Mouse (Mus musculus) left cerebral cortex, adult 9 months (tissue): ENCODE measurements at regions not wholly inside any gene's neighbourhood (a gene's known extent, or its start where the extent isn't known, plus 50 kb on each side); places are given as distances from the start of the nearest gene placed in this dataset.

ENCODE experiments used
- DNase-seq, 2 experiments: peaks; one replicate each; pipeline ENCODE4 v3.0.0; 2022; ENCODE audit warnings: low spot score in 2 of 2

DNA sequence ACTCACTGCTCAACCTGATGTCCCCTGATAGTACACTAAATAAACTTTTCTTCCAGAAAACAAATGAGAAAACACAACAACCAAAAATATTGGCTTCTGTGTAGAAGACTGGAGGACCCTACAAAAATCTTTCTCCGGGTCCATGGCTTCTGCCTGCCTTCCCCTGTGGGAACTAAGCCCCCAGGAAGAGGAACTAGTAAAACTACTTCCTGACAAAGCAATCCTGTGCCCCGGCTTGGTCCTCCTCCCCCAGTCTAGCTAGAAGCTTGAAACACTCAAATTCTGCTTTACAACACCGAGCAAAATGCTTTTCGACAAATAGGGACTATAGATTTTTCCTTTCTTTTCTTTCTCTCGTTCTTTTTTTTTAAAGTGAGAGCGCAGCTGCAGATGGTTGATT is 51.3 kb upstream of the Mki67 start:
- DNase-seq, result no peak

DNA sequence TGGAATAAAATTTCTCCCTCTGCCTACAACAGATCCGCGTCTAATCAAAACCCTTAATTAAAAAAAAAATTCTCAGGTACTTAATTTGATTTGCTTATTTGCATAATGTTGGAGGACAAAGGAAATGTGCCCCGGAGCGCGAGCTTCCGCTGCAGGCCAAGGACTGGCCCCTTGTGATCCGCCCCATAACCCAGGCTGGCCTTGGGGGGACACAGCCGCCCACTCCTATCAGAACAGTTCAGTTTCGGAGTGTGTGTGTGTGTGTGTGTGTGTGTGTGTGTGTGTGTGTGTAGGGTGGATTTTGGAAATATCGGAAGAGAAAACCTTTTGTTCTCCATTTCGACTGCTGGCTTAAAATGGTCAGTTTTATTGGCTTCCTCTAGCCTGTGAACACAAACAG is 51.9 kb upstream of the Mki67 start:
- no peak for DNase-seq

GRCm38 (mm10) chr7:135768592-135768991 is 52.4 kb upstream of the Mki67 start:
- peak; percentile 3 to 86 for DNase-seq

DNA sequence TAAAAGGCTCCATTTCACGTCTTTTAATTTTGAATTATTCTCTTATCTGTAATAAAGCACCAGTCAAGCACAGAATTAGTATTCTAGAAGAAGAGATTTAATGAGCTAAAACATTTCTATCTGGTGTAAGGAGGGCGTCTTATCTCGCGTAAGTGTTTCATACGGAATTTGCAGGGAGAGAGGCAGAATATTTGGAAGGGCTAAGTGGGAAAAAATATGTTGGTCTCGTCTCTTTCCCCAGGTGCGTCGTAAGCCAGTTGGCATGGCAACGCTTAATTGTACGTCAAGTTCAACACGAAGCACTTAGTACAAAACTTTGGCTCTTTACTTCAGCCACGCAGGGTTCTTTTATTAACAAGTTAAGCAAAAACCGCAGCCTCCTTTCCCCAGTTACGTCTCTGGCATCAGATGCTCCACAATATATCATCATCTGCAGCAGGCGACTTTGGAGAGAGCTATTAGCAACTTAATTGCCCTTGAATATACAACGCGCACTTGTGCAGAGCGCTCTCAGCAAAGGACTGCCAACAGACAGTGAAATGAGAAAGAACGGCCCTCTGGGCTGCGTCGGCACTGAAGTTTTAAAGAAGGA is 53.0 kb upstream of the Mki67 start:
- DNase-seq, result no peak

- DNase-seq, result no peak
Observed at GRCm38 (mm10) chr7:135770051-135770450, 53.9 kb upstream of the Mki67 start.

GRCm38 (mm10) chr7:135775832-135776433 is 59.8 kb upstream of the Mki67 start:
- no peak for DNase-seq

DNA sequence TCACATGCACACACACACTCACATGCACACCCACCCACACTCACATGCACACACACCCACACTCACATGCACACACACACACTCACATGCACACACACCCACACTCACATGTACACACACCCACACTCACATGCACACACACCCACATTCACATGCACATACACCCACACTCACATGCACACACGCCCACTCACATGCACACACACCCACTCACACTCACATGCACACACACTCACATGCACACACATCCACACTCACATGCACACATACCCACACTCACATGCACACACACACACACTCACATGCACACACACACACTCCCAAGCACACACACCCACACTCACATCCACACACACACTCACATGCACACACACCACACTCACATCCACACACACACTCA is 74.0 kb upstream of the Mki67 start:
- no peak for DNase-seq

GRCm38 (mm10) chr7:135790978-135791377 is 74.8 kb upstream of the Mki67 start:
- DNase-seq, result peak in 1 of 2 experiments; percentile 75

DNA sequence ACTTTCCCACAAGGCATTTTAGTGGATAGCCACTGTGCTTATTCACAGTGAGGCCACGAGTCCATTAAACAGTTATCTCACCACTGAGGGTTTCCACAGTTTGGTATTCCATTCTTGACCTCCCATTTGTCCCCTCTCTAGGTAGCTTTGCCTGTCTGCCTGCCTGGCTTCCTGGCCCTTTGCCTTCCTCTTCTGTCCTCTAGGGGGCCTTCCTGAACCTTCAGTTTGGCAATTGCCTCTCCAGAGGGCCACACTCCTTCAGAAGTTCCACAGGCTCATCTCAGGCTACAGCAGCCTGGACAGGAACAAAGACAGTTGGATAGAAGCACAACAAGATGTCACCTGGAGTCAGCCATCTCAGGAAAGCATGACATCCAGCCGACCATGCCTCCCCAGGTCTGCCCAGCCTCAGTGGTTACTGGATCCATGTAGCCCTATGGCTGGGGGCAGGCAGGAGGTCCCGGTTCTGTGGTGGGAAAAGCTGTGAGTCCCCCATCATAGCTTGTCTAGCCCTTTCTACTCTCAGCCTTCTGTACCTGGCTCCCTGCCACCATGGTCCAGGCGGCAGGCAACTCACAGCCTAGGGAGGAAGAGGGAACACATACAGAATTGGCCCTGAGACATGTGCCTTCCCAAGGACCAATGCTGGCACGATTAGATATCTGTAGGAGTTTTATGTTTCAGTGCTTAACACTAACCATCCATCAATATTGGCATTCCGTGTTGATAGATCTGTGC is 76.0 kb upstream of the Mki67 start:
- no peak for DNase-seq

GRCm38 (mm10) chr7:135792918-135793317 is 76.8 kb upstream of the Mki67 start:
- DNase-seq, result peak in 1 of 2 experiments; percentile 22

DNA sequence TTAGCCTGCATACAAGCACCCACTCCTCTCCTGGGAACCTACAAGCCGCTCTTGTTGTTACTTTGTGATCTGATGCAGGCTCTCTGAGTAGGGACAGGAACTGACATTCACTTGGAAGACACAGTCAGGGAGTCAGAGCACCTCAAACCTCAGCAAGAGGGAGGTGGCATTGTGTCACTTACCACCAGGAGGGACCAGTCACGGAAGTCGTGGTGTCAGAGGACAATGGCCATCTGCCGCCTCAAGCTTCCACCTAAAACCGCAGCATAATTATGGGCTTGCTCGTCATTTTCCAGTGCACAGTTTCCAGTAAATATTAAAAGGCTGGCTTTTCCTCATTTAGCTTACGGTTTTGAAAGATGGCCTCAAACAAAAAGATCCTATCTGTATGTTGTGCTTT is 78.1 kb upstream of the Mki67 start:
- DNase-seq, result no peak

- no peak for DNase-seq
Observed at GRCm38 (mm10) chr7:135794679-135795078, 78.5 kb upstream of the Mki67 start.

DNA sequence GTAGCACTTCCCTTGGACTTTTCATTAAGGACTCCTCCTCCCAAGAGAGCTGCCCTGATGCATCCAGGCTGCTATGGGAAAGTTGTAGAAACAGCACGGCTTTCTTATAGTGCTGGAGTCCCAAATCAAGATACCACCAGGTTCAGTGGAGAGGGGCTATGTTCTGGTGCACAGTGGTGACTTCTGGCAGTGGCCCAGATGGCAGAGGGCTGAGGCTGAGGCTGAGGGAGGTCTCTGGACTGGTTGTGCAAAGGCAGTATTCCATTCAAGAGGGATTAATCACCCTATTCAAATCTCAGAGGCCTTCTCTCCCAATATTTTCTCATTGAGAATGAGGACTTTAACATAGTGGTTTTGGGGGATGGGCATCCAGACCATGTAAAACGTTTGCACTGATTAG is 82.3 kb upstream of the Mki67 start:
- no peak for DNase-seq

GRCm38 (mm10) chr7:135802598-135803121 is 86.5 kb upstream of the Mki67 start:
- DNase-seq, result peak in 1 of 2 experiments; percentile 8

DNA sequence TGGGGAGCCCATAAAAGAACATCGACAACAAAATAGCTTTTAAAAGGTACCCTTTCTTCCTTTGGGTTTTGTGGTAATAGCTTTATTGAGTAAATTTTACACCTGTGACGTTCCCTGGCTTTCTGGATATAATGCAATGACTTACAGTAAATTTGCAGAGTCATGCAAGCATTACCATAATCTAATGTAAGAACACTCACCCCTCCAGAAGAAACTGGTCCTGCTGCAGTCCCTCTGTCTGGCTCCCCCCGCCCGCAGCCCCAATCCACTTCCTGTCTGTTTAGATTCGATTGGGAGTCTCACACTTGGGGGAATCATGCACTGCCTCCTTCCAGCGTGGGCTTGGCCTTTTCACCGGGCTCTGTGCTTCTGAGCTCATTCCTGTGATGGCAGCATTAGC is 88.6 kb upstream of the Mki67 start:
- no peak for DNase-seq

GRCm38 (mm10) chr7:135806139-135806538 is 90.0 kb upstream of the Mki67 start:
- no peak for DNase-seq

DNA sequence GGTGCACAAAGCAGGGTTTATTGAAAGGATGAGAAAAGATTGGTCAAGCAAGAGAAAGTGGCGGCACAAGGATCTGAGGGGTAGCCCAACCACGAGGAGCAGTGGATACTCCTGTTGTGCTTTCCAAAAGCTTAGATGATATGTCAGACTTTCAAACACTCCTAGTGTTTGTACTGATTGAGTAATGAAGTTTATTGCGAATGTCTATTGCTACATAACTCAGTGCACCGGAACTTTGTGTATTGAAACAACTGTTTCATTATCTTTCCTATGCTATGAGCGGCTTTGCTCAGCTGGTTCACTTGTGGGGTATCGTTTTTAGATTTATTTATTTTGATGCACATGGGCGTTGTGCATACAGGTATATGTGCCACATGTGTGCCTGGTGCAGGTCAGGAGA is 90.5 kb upstream of the Mki67 start:
- no peak for DNase-seq

GRCm38 (mm10) chr7:135809167-135809566 is 93.0 kb upstream of the Mki67 start:
- no peak for DNase-seq

DNA sequence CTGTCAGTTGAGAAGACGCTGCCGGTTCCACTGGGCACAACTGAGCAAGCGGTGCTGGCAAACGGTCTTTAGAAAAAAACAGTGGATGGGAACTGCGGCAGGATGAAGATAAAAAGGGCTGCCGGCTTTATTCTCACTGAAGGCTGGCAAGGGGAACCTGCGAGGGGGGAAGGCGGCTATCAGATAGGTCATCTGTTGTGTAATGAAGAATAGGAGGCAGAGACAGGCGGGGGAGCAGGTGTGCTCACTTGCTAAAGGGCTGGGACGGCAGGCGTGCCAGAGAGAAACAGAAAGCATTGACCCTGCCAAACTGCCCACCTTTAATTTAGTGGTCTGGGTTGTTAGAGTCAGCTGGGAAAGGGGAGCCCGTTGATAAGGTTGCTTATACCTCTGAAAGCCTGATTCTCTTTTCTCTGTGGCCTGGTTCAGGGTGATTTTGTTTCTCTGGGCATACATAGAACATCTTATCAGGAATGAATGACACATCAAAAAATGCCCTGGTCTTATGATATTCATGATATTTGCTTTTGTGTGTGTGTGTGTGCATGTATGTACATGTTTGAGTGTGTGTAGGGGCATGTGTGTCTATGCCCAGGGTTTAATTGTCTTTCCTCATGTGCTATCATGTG is 93.7 kb upstream of the Mki67 start:
- DNase-seq, result no peak

DNA sequence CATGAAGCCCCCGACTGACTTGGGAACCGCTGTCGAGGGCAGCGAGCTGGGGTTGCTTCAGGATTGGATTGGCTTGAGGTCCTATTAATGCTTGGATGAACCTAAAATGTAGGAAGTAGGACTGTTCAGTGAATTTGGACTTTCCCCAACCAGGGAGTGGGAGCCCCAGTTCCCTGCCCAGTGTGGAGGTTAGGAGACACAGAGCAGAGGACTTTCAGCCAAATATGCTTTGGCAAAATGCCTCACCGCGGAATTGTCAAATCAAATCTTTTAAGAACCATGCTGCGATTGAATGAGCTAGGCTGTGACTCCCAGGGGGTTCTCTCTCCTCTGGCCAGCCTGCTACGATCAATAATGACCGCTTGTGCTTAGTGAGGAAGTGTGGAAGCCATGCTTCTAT is 94.8 kb upstream of the Mki67 start:
- no peak for DNase-seq

DNA sequence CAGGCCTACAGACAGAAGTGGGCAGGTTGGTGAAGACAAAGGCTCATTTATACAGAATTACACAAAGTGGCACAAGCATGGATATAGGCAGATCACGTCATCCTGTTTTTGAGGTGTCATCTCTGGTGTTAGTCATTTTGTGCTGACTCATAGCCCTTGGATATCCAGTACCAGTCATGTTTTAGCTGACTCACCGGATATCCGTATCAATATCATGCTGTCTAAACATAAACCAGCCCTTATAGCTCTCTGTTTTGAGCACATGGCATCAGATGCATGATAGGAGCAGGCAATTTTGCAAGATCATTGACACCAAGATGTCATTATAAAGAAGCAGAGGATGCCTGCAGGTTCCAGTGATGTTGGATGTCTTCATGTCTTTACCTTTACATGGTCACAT is 97.5 kb upstream of the Mki67 start:
- no peak for DNase-seq

DNA sequence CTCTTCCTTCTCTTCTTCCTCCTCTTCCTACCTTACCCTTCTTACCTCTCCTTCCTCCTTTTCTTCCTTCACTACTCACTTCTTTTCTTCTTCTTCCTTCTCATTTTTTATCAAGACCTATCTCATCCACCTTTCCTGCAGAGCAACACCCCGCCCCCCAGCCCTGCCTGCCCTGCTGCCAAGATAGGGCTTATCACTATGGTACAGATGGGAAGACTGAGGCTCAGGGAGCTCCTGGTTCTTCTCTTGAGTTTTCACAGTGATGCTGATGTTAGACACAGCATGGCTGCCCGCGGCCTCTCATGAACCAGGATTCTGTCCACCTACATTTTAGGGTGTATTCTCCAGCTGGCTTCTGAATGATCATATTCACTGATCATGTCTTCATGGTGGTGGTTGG is 100.0 kb upstream of the Mki67 start:
- no peak for DNase-seq

DNA sequence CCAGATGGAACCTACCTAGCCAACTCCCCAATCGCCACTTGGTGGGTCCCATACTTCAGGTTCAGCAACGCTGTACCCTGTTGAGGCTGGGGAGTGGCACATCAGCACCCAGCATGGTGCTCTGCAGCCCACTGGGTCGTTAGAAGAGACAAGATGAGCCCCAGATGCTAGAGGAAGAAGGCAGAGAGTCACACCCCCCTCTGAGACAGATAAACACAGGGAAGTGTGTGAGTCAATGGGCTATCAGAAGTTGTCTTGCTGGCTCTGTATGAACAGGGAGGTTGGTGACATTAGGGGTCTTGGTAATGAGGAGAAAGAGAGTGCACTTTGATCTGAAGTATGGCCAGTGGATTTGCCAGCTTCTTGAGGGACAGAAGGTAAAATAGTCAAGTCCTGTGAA is 101.7 kb upstream of the Mki67 start:
- DNase-seq, result no peak
